Mouse (Mus musculus): ENCODE results near the gene Kcnh7. TPM values are rescaled to one million over a fixed set of nuclear protein-coding genes. Genes with fewer than 3 reads are reported as not detected.

Gene Kcnh7
- polyA plus RNA-seq, 1 experiment from 2014 or later, result 0.66 TPM

DNA sequence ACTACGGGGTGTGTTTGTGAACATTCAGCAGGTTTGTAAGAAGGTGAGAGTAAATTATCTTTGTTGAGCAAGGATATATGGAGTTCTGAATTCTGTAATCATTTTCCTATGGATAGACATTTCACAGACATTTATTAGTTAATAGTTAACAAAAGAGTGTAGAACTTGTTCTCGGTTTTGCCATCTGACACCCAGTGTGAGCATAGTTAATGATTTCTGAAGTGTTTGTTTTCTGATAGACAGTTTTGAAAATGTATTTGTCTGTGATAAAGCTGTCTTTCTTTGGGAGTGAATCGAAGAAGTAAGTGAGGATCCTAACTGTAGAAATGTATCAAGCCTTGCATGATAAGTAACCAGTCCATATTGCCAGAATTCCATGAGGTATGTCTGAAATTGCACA is 276.4 kb downstream of the Kcnh7 start:
- H3K36me3 ChIP-seq (ENCODE audit: control insufficient read depth, insufficient read depth, low read length), result no peaks in the 10 kb centered on the region
- H3K4me2 ChIP-seq (ENCODE audit: low read length), result no peak overlapping the region
- no peak overlapping the region for H3K9ac ChIP-seq (ENCODE audit: low read length)
- no peak overlapping the region for H3K27ac ChIP-seq (ENCODE audit: low read depth)
- H3K27me3 ChIP-seq (replicated peaks; ENCODE audit: control insufficient read depth, insufficient read depth, low read length), result no peaks in the 10 kb centered on the region
- ATAC-seq (replicated peaks; ENCODE audit: low FRiP score, low TSS enrichment, low read depth) (0 out of 2 replicates have a peak, but pooled peaks have one; percentile 12), DNase-seq (ENCODE audit: low spot score) (no peak)
- no peak overlapping the region for H3K4me3 ChIP-seq (ENCODE audit: low read depth, low read length)
- no peaks in the 10 kb centered on the region for H3K9me3 ChIP-seq (ENCODE audit: control insufficient read depth, low read length)
- 63% methylated on average over 3 of the region's 3 CpGs for WGBS
- H3K4me1 ChIP-seq (replicated peaks; ENCODE audit: control insufficient read depth, insufficient read depth, low read length), result no peaks in the 10 kb centered on the region

- H3K9ac ChIP-seq (ENCODE audit: low read length), result no peak overlapping the region
- WGBS, result 65% methylated on average over 1 of the region's 1 CpGs
- H3K4me2 ChIP-seq (ENCODE audit: low read length), result no peak overlapping the region
- no peaks in the 10 kb centered on the region for H3K9me3 ChIP-seq (ENCODE audit: control insufficient read depth, low read length)
- no peaks in the 10 kb centered on the region for H3K36me3 ChIP-seq (ENCODE audit: control insufficient read depth, insufficient read depth, low read length)
- no peak overlapping the region for H3K4me3 ChIP-seq (ENCODE audit: low read depth, low read length)
- ATAC-seq (replicated peaks; ENCODE audit: low FRiP score, low TSS enrichment, low read depth) (no peak; the same call in 1 of the 2 replicates), DNase-seq (ENCODE audit: low spot score) (no peak)
- no peaks in the 10 kb centered on the region for H3K27me3 ChIP-seq (replicated peaks; ENCODE audit: control insufficient read depth, insufficient read depth, low read length)
- no peak overlapping the region for H3K27ac ChIP-seq (ENCODE audit: low read depth)
- H3K4me1 ChIP-seq (replicated peaks; ENCODE audit: control insufficient read depth, insufficient read depth, low read length), result no peaks in the 10 kb centered on the region
These were observed 281.4 kb downstream of the Kcnh7 start for GRCm38 (mm10) chr2:62902363-62903353.

- no peaks in the 10 kb centered on the region for H3K27me3 ChIP-seq (replicated peaks; ENCODE audit: control insufficient read depth, insufficient read depth, low read length)
- H3K4me1 ChIP-seq (replicated peaks; ENCODE audit: control insufficient read depth, insufficient read depth, low read length), result no peaks in the 10 kb centered on the region
- WGBS, result 70% methylated on average over 4 of the region's 4 CpGs
- no peak for ATAC-seq (replicated peaks; ENCODE audit: low FRiP score, low TSS enrichment, low read depth)
- no peaks in the 10 kb centered on the region for H3K9me3 ChIP-seq (ENCODE audit: control insufficient read depth, low read length)
- DNase-seq (ENCODE audit: low spot score), result no peak
- no peak overlapping the region for H3K4me3 ChIP-seq (ENCODE audit: low read depth, low read length)
- H3K36me3 ChIP-seq (ENCODE audit: control insufficient read depth, insufficient read depth, low read length), result no peaks in the 10 kb centered on the region
- no peak overlapping the region for H3K4me2 ChIP-seq (ENCODE audit: low read length)
- no peak overlapping the region for H3K9ac ChIP-seq (ENCODE audit: low read length)
- no peak overlapping the region for H3K27ac ChIP-seq (ENCODE audit: low read depth)
These were observed 305.3 kb downstream of the Kcnh7 start for GRCm38 (mm10) chr2:62878763-62879162.

GRCm38 (mm10) chr2:62855391-62855790 is 328.7 kb downstream of the Kcnh7 start:
- ATAC-seq (replicated peaks; ENCODE audit: low FRiP score, low TSS enrichment, low read depth), result no peak
- DNase-seq (ENCODE audit: low spot score), result no peak
- Histone ChIP-seq H3K36me3 (ENCODE audit: control insufficient read depth, insufficient read depth, low read length) (no peaks in the 10 kb centered on the region), H3K9ac (ENCODE audit: low read length) (no peak overlapping the region), H3K9me3 (ENCODE audit: control insufficient read depth, low read length) (no peaks in the 10 kb centered on the region), H3K4me1 (replicated peaks; ENCODE audit: control insufficient read depth, insufficient read depth, low read length) (no peaks in the 10 kb centered on the region), H3K27me3 (replicated peaks; ENCODE audit: control insufficient read depth, insufficient read depth, low read length) (no peaks in the 10 kb centered on the region), H3K4me3 (ENCODE audit: low read depth, low read length) (no peak overlapping the region), H3K4me2 (ENCODE audit: low read length) (no peak overlapping the region), H3K27ac (ENCODE audit: low read depth) (no peak overlapping the region)
- WGBS, result 96% methylated on average over 3 of the region's 3 CpGs

GRCm38 (mm10) chr2:62842630-62843029 is 341.5 kb downstream of the Kcnh7 start:
- ATAC-seq (replicated peaks; ENCODE audit: low FRiP score, low TSS enrichment, low read depth) (no peak), DNase-seq (ENCODE audit: low spot score) (no peak)

DNA sequence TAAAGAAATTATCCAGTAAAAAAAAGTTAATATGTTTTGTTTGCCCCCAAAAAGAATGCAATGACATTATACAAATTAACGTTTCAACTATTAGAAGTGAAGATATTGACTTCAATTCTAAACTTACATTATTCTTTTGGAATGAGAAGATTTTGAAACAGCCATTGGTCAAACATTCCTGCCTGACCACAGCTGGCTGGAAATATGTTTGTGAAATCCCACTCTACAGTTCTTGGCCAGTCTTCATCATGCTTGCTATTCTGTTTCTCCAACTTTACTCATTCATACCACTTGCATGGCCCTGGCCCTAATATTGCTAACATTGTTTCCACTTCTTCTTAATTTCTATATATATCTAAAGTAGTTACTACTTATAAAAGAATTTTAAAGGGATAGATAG is 349.8 kb downstream of the Kcnh7 start:
- no peak for DNase-seq (ENCODE audit: low spot score)
- no peak overlapping the region for H3K9ac ChIP-seq (ENCODE audit: low read length)
- no peak overlapping the region for H3K4me2 ChIP-seq (ENCODE audit: low read length)
- H3K4me1 ChIP-seq (replicated peaks; ENCODE audit: control insufficient read depth, insufficient read depth, low read length), result no peaks in the 10 kb centered on the region
- H3K27me3 ChIP-seq (replicated peaks; ENCODE audit: control insufficient read depth, insufficient read depth, low read length), result no peaks in the 10 kb centered on the region
- H3K27ac ChIP-seq (ENCODE audit: low read depth), result no peak overlapping the region
- no peaks in the 10 kb centered on the region for H3K9me3 ChIP-seq (ENCODE audit: control insufficient read depth, low read length)
- H3K4me3 ChIP-seq (ENCODE audit: low read depth, low read length), result no peak overlapping the region
- WGBS, result 78% methylated on average over 1 of the region's 1 CpGs
- ATAC-seq (replicated peaks; ENCODE audit: low FRiP score, low TSS enrichment, low read depth), result no peak
- no peaks in the 10 kb centered on the region for H3K36me3 ChIP-seq (ENCODE audit: control insufficient read depth, insufficient read depth, low read length)

More at GRCm38 (mm10) chr2:62842630-62843029, 341.5 kb downstream of the Kcnh7 start:
- no peak overlapping the region for H3K4me3 ChIP-seq (ENCODE audit: low read depth, low read length)
- no peak overlapping the region for H3K27ac ChIP-seq (ENCODE audit: low read depth)
- no peak overlapping the region for H3K9ac ChIP-seq (ENCODE audit: low read length)
- H3K36me3 ChIP-seq (ENCODE audit: control insufficient read depth, insufficient read depth, low read length), result no peaks in the 10 kb centered on the region
- WGBS, result 91% methylated on average over 1 of the region's 1 CpGs
- no peaks in the 10 kb centered on the region for H3K9me3 ChIP-seq (ENCODE audit: control insufficient read depth, low read length)
- no peak overlapping the region for H3K4me2 ChIP-seq (ENCODE audit: low read length)
- no peaks in the 10 kb centered on the region for H3K4me1 ChIP-seq (replicated peaks; ENCODE audit: control insufficient read depth, insufficient read depth, low read length)
- no peaks in the 10 kb centered on the region for H3K27me3 ChIP-seq (replicated peaks; ENCODE audit: control insufficient read depth, insufficient read depth, low read length)

- WGBS, result 71% methylated on average over 2 of the region's 2 CpGs
- H3K9me3 ChIP-seq (ENCODE audit: control insufficient read depth, low read length), result no peaks in the 10 kb centered on the region
- H3K4me3 ChIP-seq (ENCODE audit: low read depth, low read length), result no peak overlapping the region
- no peaks in the 10 kb centered on the region for H3K4me1 ChIP-seq (replicated peaks; ENCODE audit: control insufficient read depth, insufficient read depth, low read length)
- no peaks in the 10 kb centered on the region for H3K27me3 ChIP-seq (replicated peaks; ENCODE audit: control insufficient read depth, insufficient read depth, low read length)
- no peak for ATAC-seq (replicated peaks; ENCODE audit: low FRiP score, low TSS enrichment, low read depth)
- H3K9ac ChIP-seq (ENCODE audit: low read length), result no peak overlapping the region
- no peak for DNase-seq (ENCODE audit: low spot score)
- H3K36me3 ChIP-seq (ENCODE audit: control insufficient read depth, insufficient read depth, low read length), result no peaks in the 10 kb centered on the region
- no peak overlapping the region for H3K4me2 ChIP-seq (ENCODE audit: low read length)
- no peak overlapping the region for H3K27ac ChIP-seq (ENCODE audit: low read depth)
These were observed 364.9 kb downstream of the Kcnh7 start for GRCm38 (mm10) chr2:62819231-62819630.

- no peak overlapping the region for H3K4me2 ChIP-seq (ENCODE audit: low read length)
- no peak for DNase-seq (ENCODE audit: low spot score)
- 95% methylated on average over 3 of the region's 3 CpGs for WGBS
- no peak overlapping the region for H3K9ac ChIP-seq (ENCODE audit: low read length)
- H3K4me3 ChIP-seq (ENCODE audit: low read depth, low read length), result no peak overlapping the region
- no peaks in the 10 kb centered on the region for H3K27me3 ChIP-seq (replicated peaks; ENCODE audit: control insufficient read depth, insufficient read depth, low read length)
- no peak overlapping the region for H3K27ac ChIP-seq (ENCODE audit: low read depth)
- no peak for ATAC-seq (replicated peaks; ENCODE audit: low FRiP score, low TSS enrichment, low read depth)
- H3K36me3 ChIP-seq (ENCODE audit: control insufficient read depth, insufficient read depth, low read length), result no peaks in the 10 kb centered on the region
- H3K9me3 ChIP-seq (ENCODE audit: control insufficient read depth, low read length), result no peaks in the 10 kb centered on the region
- no peaks in the 10 kb centered on the region for H3K4me1 ChIP-seq (replicated peaks; ENCODE audit: control insufficient read depth, insufficient read depth, low read length)
These were observed 368.1 kb downstream of the Kcnh7 start for GRCm38 (mm10) chr2:62816016-62816415.

DNA sequence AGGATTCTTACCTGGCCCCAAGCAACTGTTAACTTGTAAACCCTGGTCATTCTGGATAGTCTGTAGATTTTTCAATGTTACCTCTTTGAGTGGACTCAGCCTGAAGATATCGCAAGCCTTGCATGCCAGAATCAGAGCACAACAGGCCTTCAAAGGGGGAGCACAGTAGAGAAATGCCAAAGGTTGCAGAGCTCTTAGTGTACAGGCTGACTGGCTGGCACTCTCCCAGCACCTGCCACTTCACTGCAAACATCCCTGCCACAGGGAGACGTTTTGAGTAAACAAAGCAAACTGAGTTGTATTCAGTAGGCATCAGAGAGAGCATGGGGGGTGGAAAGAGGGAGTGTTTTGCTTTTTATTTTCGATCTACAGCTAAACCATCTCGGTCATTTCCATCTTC is 375.3 kb downstream of the Kcnh7 start:
- Histone ChIP-seq H3K27ac (ENCODE audit: low read depth) (no peak overlapping the region), H3K4me1 (replicated peaks; ENCODE audit: control insufficient read depth, insufficient read depth, low read length) (no peaks in the 10 kb centered on the region), H3K9me3 (ENCODE audit: control insufficient read depth, low read length) (no peaks in the 10 kb centered on the region), H3K27me3 (replicated peaks; ENCODE audit: control insufficient read depth, insufficient read depth, low read length) (no peaks in the 10 kb centered on the region), H3K36me3 (ENCODE audit: control insufficient read depth, insufficient read depth, low read length) (no peaks in the 10 kb centered on the region), H3K9ac (ENCODE audit: low read length) (no peak overlapping the region), H3K4me2 (ENCODE audit: low read length) (no peak overlapping the region), H3K4me3 (ENCODE audit: low read depth, low read length) (no peak overlapping the region)
- WGBS, result 53% methylated on average over 4 of the region's 4 CpGs
- no peak for ATAC-seq (replicated peaks; ENCODE audit: low FRiP score, low TSS enrichment, low read depth)
- no peak for DNase-seq (ENCODE audit: low spot score)

Data from intestine, embryonic 14.5 days (tissue).